Mouse (Mus musculus) MEL (cell line): Measurements from ENCODE around the gene Hnrnph1.

Experiments used
- CHD2 ChIP-seq: IDR thresholded peaks from 2 replicates; pipeline ENCODE4 v1.6.1; 2011; ENCODE audit warnings: low read length, improper control_type of control experiment
- CTCF ChIP-seq, 3 experiments: IDR thresholded peaks in 2 of 3; conservative IDR thresholded peaks in 1 of 3; 2 replicates each; pipeline ENCODE4 v1.5.1; 2011 to 2012; ENCODE audit warnings: low read length in 3 of 3, low read depth in 2 of 3, mild to moderate bottlenecking in 2 of 3, improper control_type of control experiment in 1 of 3, inconsistent platforms in 1 of 3, mixed read lengths in 1 of 3, moderate library complexity in 1 of 3; ENCODE audit not compliant: control insufficient read depth in 1 of 3, insufficient read depth in 1 of 3, poor library complexity in 1 of 3, severe bottlenecking in 1 of 3
- GATA1 ChIP-seq: IDR thresholded peaks from 2 replicates; pipeline ENCODE4 v1.6.1; 2011; ENCODE audit warnings: low read depth, low read length, improper control_type of control experiment
- MAFK ChIP-seq: IDR thresholded peaks from 2 replicates; pipeline ENCODE4 v1.6.1; 2011; ENCODE audit warnings: low read depth, mild to moderate bottlenecking, low read length, improper control_type of control experiment, borderline replicate concordance
- MAX ChIP-seq: IDR thresholded peaks from 2 replicates; pipeline ENCODE4 v1.6.1; 2011; ENCODE audit warnings: low read length, improper control_type of control experiment
- MEF2A ChIP-seq: IDR thresholded peaks from 2 replicates; pipeline ENCODE4 v1.6.1; 2014; ENCODE audit warnings: low read depth, mild to moderate bottlenecking, inconsistent platforms, low read length, improper control_type of control experiment; ENCODE audit not compliant: poor library complexity, insufficient replicate concordance, severe bottlenecking; ENCODE audit errors: extremely low read depth
- MXI1 ChIP-seq: IDR thresholded peaks from 2 replicates; pipeline ENCODE4 v1.6.1; 2011; ENCODE audit warnings: mild to moderate bottlenecking, low read depth, low read length, improper control_type of control experiment
- POLR2A ChIP-seq, 2 experiments: IDR thresholded peaks; 2 replicates each; pipeline ENCODE4 v1.6.1; 2011 to 2012; ENCODE audit warnings: low read length in 2 of 2, mild to moderate bottlenecking in 2 of 2, control low read depth in 1 of 2, improper control_type of control experiment in 1 of 2, low read depth in 1 of 2, moderate library complexity in 1 of 2; ENCODE audit not compliant: control insufficient read depth in 1 of 2, insufficient read depth in 1 of 2, poor library complexity in 1 of 2

DNA sequence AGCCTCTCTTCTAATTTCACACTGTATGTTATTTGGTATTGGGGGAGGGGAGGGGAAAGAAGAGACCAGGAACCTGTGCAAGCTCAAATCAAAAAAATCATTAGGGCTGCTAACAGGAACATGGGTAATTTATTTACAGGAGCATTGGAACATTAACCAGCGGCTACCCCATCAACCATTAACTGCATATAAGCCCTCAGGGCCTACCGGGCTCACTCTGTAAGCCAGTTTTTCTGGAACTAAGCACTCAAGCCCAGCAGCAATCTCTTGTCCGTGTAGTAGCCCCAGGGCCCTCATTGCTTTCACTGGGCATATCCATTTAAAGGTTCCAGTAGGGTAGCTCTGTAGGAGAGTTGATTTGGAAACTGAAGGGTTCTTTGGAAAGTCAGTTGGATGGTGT, 21.9 kb upstream of the Hnrnph1 start:
- no peak for TF ChIP-seq MEF2A
- no peak for TF ChIP-seq MAFK
- no peak for TF ChIP-seq CTCF (IDR thresholded peaks at IDR 0.05 in 2 of 3, conservative IDR thresholded peaks at IDR 0.05 in 1 of 3; ENCODE audit: control insufficient read depth in 1 of 3, insufficient read depth in 1 of 3, low read depth in 2 of 3, low read length in 3 of 3, poor library complexity in 1 of 3, severe bottlenecking in 1 of 3)
- TF ChIP-seq MAX = no peak
- no peak for TF ChIP-seq CHD2
- no peak for TF ChIP-seq POLR2A (IDR thresholded peaks at IDR 0.05; ENCODE audit: control insufficient read depth in 1 of 2, insufficient read depth in 1 of 2, low read depth in 1 of 2, low read length in 2 of 2, poor library complexity in 1 of 2)
- no peak for TF ChIP-seq MXI1
- no peak for TF ChIP-seq GATA1
